Mouse (Mus musculus): ENCODE measurements around the gene Zfp11. TPM values are rescaled to one million over a fixed set of nuclear protein-coding genes. Genes with fewer than 3 reads are reported as not detected.
"Not testable (repeated sequence)": the region's sequence is repeated elsewhere in the genome, so short reads cannot be mapped to it uniquely, and the experiment has no call there.

The Zfp11 gene
- 1 to 10 TPM; 1.3 to 2.2 TPM for total RNA-seq (2021)
- long read RNA-seq, experiment 1 = 0 reads
- long read RNA-seq, experiment 2, partial matches to known transcripts = 0 of 1 reads
- long read RNA-seq, experiment 2, other reads (novel, unspliced or antisense) = 0 of 1 reads

- intact Hi-C loops (cut with DNase I) = no loop called here
- peak; percentile 60 to 82 for DNase-seq
These were observed at the start of gene Zfp11 for GRCm38 (mm10) chr5:129670036-129670458. Gene Zfp11 (minus strand): TSS chr5:129670099.

GRCm38 (mm10) chr5:129717016-129717415, 47.1 kb upstream of the Zfp11 start:
- no peak for DNase-seq
- intact Hi-C loops (cut with DNase I) = loop anchor here (5.0 kb wide), 2 partner anchors 50 to 105 kb away; no protein-coding TSS in a partner anchor

GRCm38 (mm10) chr5:129715326-129715861, 45.5 kb upstream of the Zfp11 start, which contains the start of gene Mrps17:
Gene Mrps17 (plus strand): TSS chr5:129715497.
- intact Hi-C loops (cut with DNase I) = loop anchor here (5.0 kb wide), 2 partner anchors 48 to 103 kb away; no protein-coding TSS in a partner anchor
- peak; percentile 88 to 89 for DNase-seq

- intact Hi-C loops (cut with DNase I) = no loop called here
- no peak for DNase-seq
These were observed 38.5 kb upstream of the Zfp11 start, which contains the start of gene Sept14 for GRCm38 (mm10) chr5:129708412-129708811. Gene Sept14 (minus strand): TSS chr5:129708512.

GRCm38 (mm10) chr5:129703368-129703767, 33.5 kb upstream of the Zfp11 start:
- intact Hi-C loops (cut with DNase I) = no loop called here
- DNase-seq = no peak

GRCm38 (mm10) chr5:129701706-129702105, 31.8 kb upstream of the Zfp11 start:
- intact Hi-C loops (cut with DNase I) = no loop called here
- DNase-seq = no peak

- no peak for DNase-seq
- intact Hi-C loops (cut with DNase I) = no loop called here
These were observed 30.6 kb upstream of the Zfp11 start for GRCm38 (mm10) chr5:129700506-129700905.

GRCm38 (mm10) chr5:129690528-129690927, 20.6 kb upstream of the Zfp11 start:
- intact Hi-C loops (cut with DNase I) = no loop called here
- DNase-seq = no peak

- DNase-seq = no peak
- intact Hi-C loops (cut with DNase I) = no loop called here
These were observed 17.7 kb upstream of the Zfp11 start for GRCm38 (mm10) chr5:129687621-129688020.

- DNase-seq; intact Hi-C loops (cut with DNase I): not testable (repeated sequence)
These were observed 15.2 kb upstream of the Zfp11 start for GRCm38 (mm10) chr5:129685141-129685540.

GRCm38 (mm10) chr5:129669453-129670035, 355 bp downstream of the Zfp11 start:
- intact Hi-C loops (cut with DNase I) = loop anchor here (5.0 kb wide), 1 partner anchor 48 kb away; the partner anchor contains the start of gene Mrps17
- DNase-seq = no peak

GRCm38 (mm10) chr5:129667851-129668250, 2.0 kb downstream of the Zfp11 start:
- intact Hi-C loops (cut with DNase I) = loop anchor here (5.0 kb wide), 1 partner anchor 49 kb away; the partner anchor contains the start of gene Mrps17
- DNase-seq = no peak

- no peak for DNase-seq
- intact Hi-C loops (cut with DNase I) = loop anchor here (5.0 kb wide), 1 partner anchor 51 kb away; the partner anchor contains the start of gene Mrps17
These were observed 3.5 kb downstream of the Zfp11 start for GRCm38 (mm10) chr5:129666271-129666909.

GRCm38 (mm10) chr5:129664090-129664489, 5.8 kb downstream of the Zfp11 start:
- DNase-seq = no peak
- intact Hi-C loops (cut with DNase I) = no loop called here

- DNase-seq = no peak
- intact Hi-C loops (cut with DNase I) = no loop called here
These were observed 12.0 kb downstream of the Zfp11 start for GRCm38 (mm10) chr5:129657931-129658330.

- intact Hi-C loops (cut with DNase I) = no loop called here
These were observed 12.9 kb downstream of the Zfp11 start for GRCm38 (mm10) chr5:129657016-129657415.

GRCm38 (mm10) chr5:129650858-129651257, 19.0 kb downstream of the Zfp11 start:
- intact Hi-C loops (cut with DNase I) = no loop called here
- DNase-seq = no peak

More at GRCm38 (mm10) chr5:129657016-129657415, 12.9 kb downstream of the Zfp11 start:
- DNase-seq = no peak

GRCm38 (mm10) chr5:129632270-129633250, 37.3 kb downstream of the Zfp11 start:
- DNase-seq; intact Hi-C loops (cut with DNase I): not testable (repeated sequence)

- DNase-seq; intact Hi-C loops (cut with DNase I): not testable (repeated sequence)
These were observed 43.3 kb downstream of the Zfp11 start for GRCm38 (mm10) chr5:129626586-129626985.

GRCm38 (mm10) chr5:129626099-129626498, 43.8 kb downstream of the Zfp11 start:
- intact Hi-C loops (cut with DNase I) = no loop called here
- DNase-seq = no peak
